Mouse (Mus musculus): Measurements from ENCODE around the gene Sgcd.

Sgcd gene

DNA sequence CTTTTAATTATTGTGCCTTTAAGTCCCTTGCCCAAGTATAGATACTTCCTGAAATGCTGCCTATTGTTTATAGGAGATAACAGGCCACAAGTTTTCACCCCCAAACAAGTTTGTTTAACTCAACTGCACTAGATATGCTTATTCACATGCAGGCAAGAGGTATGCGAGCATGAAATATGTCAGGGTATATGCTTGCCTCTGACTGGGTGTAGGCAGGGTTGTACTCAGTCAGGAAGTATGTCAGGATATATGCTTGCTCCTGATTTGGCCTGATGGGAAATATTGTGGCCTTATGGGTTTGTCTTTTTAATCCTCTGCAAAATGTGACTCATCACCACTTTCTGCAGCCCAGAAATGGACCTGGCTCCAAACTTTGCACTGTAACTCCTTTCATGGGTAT is 694.0 kb downstream of the Sgcd start:
- DNase-seq (ENCODE audit: low read depth, low spot score) = no peak

DNA sequence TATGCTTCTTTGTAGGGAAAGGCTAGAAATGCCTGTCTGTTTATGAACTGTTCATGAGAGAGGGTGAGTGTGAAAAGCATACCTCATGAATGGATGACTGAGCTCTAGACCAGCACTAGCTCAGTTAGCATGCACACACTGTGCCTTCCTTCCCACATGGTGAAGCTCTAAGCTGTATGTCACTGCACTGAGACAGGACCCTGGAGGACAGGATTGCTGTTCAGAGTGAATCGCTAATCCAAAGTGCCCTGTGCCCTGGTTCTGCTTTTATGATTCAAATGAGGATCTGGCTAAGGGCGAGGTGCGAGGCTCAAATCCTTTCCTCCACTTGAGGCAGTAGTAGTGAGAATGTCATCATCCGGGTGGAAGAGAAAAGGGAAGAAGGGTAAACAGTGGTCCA is 712.2 kb downstream of the Sgcd start:
- no peak for DNase-seq (ENCODE audit: low read depth, low spot score)

- no peak for DNase-seq (ENCODE audit: low read depth, low spot score)
Measured at GRCm38 (mm10) chr11:47268556-47268955, 720.2 kb downstream of the Sgcd start.

DNA sequence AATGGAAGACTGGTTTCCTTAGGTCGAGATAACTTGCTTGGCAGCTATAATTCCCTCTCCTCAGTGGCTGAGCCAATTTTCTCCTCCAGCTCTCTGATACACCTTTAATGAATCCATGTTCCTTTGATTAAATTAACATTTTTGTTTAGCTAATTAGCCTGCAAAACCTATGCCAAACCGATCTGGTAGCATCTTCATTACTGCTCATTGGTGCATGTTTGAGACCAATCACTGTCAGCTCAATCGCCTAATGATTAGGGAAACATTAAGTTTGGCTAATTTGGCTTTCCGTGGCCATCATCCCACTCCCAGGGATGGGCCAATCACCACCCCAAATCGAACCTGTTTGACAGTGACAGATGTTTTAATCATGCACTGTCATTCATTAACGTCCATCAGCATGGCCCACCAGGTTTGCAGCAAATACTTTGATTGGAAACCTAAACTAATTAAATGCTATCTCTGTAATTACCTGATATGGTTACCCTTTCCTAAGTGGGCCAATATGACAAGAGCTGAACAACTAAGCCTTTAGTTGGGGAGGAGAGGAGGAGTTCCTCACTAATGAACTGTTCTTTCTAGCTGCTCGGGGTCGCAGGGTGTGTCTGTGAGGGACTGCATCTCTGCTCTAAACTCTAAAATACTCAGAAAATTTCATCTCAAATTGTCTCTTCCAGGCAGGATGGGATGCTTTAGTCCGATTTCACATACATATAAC is 724.3 kb downstream of the Sgcd start:
- no peak for DNase-seq (ENCODE audit: low read depth, low spot score)

GRCm38 (mm10) chr11:47250301-47250700 is 738.5 kb downstream of the Sgcd start:
- DNase-seq (ENCODE audit: low read depth, low spot score) = no peak

DNA sequence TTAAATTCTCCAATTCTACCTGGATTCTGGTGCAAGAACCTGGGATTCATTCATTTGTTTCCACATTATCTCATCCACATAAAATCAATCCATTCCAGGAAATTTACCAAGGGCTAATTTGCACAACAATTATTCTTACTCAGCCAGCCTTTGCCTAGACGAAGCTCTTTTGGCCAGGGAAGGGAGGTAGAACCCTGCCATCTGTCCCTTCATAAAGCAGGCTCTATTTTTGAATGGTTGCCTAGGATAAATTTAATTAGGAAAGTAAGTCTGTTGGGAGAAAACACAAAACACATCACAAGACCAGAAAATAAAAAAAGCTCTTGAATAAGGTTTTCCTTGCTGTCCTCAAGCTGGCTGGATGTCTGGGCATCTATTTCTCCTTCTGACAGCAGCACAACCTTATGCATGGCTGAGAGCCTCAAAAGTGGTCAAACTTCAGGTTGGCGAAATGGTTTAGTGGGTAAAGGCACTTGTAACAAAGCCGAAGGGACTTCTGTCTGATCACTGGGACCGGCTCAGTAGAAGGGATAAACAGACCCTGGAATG is 740.4 kb downstream of the Sgcd start:
- DNase-seq (ENCODE audit: low read depth, low spot score) = no peak

GRCm38 (mm10) chr11:47247703-47248344 is 740.9 kb downstream of the Sgcd start:
- no peak for DNase-seq (ENCODE audit: low read depth, low spot score)

GRCm38 (mm10) chr11:47242401-47242800 is 746.4 kb downstream of the Sgcd start:
- DNase-seq (ENCODE audit: low read depth, low spot score) = no peak

GRCm38 (mm10) chr11:47228222-47228621 is 760.5 kb downstream of the Sgcd start:
- no peak for DNase-seq (ENCODE audit: low read depth, low spot score)

- no peak for DNase-seq (ENCODE audit: low read depth, low spot score)
Measured at GRCm38 (mm10) chr11:47224148-47224547, 764.6 kb downstream of the Sgcd start.

GRCm38 (mm10) chr11:47211531-47211930 is 777.2 kb downstream of the Sgcd start:
- DNase-seq (ENCODE audit: low read depth, low spot score) = no peak

GRCm38 (mm10) chr11:47206461-47206860 is 782.3 kb downstream of the Sgcd start:
- DNase-seq (ENCODE audit: low read depth, low spot score) = no peak

DNA sequence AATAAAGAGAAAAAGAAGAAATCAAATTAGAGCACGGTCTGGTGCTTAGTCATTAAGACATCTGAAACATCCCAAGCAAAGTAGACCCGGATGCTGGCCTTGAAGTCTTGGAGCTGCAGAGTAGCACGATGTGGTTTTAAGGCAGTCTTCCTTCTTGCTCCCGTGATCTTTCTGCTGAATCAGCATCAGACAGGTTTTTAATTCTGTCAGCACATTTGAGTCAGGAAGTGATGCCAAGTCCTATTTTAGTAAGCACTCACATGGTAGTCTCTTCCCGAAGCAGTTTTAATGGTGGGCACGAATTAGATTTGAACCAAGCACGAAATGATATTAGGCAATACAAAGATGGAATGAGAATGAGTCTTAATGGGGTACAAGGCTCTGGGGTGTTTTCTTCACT is 789.7 kb downstream of the Sgcd start:
- no peak for DNase-seq (ENCODE audit: low read depth, low spot score)

GRCm38 (mm10) chr11:47188556-47188955 is 800.2 kb downstream of the Sgcd start:
- DNase-seq (ENCODE audit: low read depth, low spot score) = no peak

GRCm38 (mm10) chr11:47174977-47175376 is 813.8 kb downstream of the Sgcd start:
- no peak for DNase-seq (ENCODE audit: low read depth, low spot score)

- DNase-seq (ENCODE audit: low read depth, low spot score) = no peak
Measured at GRCm38 (mm10) chr11:47170926-47171625, 817.7 kb downstream of the Sgcd start.

- DNase-seq (ENCODE audit: low read depth, low spot score) = no peak
Measured at GRCm38 (mm10) chr11:47167376-47167775, 821.4 kb downstream of the Sgcd start.

DNA sequence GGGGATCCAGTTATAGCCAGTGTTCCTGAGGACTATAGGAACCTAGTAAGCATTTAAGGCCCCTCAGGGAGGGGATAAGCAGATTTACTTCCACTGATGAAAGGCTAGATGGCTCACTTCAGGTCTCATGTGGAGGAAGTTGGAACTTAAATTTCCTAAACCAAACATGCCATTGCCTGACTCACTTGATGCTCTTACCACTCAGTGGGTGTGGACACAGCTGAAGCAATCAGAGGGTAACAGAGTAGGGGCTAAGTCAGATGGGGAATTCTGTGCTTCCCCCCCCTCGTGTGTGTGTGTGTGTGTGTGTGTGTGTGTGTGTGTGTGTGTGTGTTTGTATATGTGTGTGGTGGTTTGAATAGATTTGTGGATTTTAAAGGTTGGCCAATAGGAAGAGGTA is 830.7 kb downstream of the Sgcd start:
- DNase-seq (ENCODE audit: low read depth, low spot score) = no peak

DNA sequence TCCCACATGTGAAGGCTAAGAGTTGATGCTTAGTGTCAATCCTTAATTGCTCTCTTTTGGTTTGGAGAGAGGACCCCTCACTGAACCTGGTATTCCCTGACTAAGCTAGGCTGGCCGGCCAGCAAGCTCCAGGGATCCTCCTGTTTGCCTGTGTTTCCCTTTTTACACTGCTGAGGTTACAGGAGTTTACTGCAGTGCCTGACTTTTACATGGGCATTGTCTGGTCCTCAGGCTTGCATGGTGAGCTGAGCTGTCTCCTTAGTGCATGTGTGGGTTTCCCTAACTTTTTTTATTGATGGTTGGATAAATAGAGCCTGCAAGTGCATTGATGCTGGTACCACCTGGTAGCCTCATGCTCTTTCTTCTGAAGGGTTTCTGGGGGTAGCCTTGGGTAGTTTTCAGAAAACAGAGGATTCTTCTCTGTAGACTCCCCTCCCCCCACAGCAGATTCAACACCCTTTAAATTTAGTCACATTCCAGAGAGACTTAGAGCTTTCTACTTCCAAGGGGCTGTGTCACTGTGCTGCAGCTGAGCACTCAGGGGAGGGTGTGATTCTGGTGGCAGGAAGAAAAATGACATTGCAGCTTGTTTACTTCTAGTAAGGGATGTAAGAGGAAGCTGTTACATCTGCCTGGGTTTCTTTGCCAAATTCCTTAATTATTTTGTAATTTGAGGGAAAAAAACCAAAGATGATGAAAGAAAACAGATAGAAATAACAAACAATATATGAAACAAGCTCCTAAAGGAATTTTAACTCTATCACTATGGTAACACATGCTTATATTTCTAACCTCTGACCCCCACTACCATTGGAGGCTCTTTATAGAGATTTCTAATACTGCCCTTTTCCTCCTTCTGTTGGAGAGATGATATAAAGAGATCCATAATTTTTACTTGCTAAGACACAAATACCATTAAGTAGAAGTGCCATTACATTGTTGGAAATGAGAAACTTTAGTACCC is 831.8 kb downstream of the Sgcd start:
- no peak for DNase-seq (ENCODE audit: low read depth, low spot score)

- no peak for DNase-seq (ENCODE audit: low read depth, low spot score)
Measured at GRCm38 (mm10) chr11:47154837-47155430, 833.8 kb downstream of the Sgcd start.

DNA sequence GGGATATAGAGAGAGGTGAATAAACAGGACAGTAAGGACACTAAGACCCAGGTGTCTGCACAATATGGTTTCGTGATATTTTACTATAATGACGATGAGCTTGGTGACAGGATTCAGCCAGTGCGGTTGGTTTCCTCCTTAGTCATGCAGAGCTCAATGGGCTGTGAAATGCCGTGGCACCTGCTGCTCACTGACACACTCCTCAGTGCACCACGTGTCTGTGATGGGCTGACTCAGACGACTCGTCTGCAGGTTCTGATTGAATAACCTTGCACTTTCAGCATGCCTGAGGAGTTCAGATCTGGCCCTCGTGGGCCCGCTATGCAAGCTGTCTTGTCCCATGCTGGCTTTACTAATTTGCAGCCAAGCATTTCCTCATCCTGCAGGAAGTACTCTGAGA is 839.2 kb downstream of the Sgcd start:
- DNase-seq (ENCODE audit: low read depth, low spot score) = no peak

All from WW6 (cell line).